Mouse (Mus musculus) hindbrain, embryonic 11.5 days (tissue): ENCODE results near the gene Kbtbd7. TPM values are rescaled to one million over a fixed set of nuclear protein-coding genes. Genes with fewer than 3 reads are reported as not detected.
"Not testable (repeated sequence)": the region's sequence is repeated elsewhere in the genome, so short reads cannot be mapped to it uniquely, and the experiment has no call there.

Experiments
- ATAC-seq: fragments of 200-750 bp; cut with Nextera tagmentation; 2 replicates; pipeline ENCODE4 v1.8.0; 2017; ENCODE audit warnings: mild to moderate bottlenecking, moderate TSS enrichment, moderate library complexity; ENCODE audit not compliant: low FRiP score
- DNase-seq: peaks from one replicate; pipeline ENCODE4 v3.0.0-alpha.2; 2015; ENCODE audit warnings: low spot score
- H3K27ac ChIP-seq: fragments of 300-500 bp; sonication (generic); 2 replicates; pipeline ENCODE4 v1.5.1; 2014; ENCODE audit warnings: mild to moderate bottlenecking, low read depth, low read length
- H3K27me3 ChIP-seq: fragments of 300-500 bp; sonication (generic); 2 replicates; pipeline ENCODE4 v1.6.1; 2014; ENCODE audit warnings: mild to moderate bottlenecking, low read length, moderate library complexity, mixed read lengths; ENCODE audit not compliant: control insufficient read depth, insufficient read depth
- H3K36me3 ChIP-seq: fragments of 300-500 bp; sonication (generic); 2 replicates; pipeline ENCODE4 v1.6.1; 2014; ENCODE audit warnings: mild to moderate bottlenecking, low read length, moderate library complexity, mixed read lengths; ENCODE audit not compliant: control insufficient read depth, insufficient read depth
- H3K4me1 ChIP-seq: fragments of 300-500 bp; sonication (generic); replicated peaks from 2 replicates; pipeline ENCODE4 v1.6.1; 2014; ENCODE audit warnings: low read length, mixed read lengths; ENCODE audit not compliant: control insufficient read depth, insufficient read depth
- H3K4me2 ChIP-seq: fragments of 300-500 bp; sonication (generic); replicated peaks from 2 replicates; pipeline ENCODE4 v1.6.1; 2014; ENCODE audit warnings: mild to moderate bottlenecking, low read depth, low read length
- H3K4me3 ChIP-seq: fragments of 300-500 bp; sonication (generic); 2 replicates; pipeline ENCODE4 v1.5.1; 2014; ENCODE audit warnings: low read depth, low read length
- H3K9ac ChIP-seq: fragments of 300-500 bp; sonication (generic); 2 replicates; pipeline ENCODE4 v1.6.1; 2014; ENCODE audit warnings: low read depth, low read length
- H3K9me3 ChIP-seq: fragments of 300-500 bp; sonication (generic); 2 replicates; pipeline ENCODE4 v1.6.1; 2016; ENCODE audit warnings: low read length; ENCODE audit not compliant: control insufficient read depth
- WGBS: fragments of 180-500 bp; shearing (Covaris S2); extraction: QIAGEN DNeasy Blood & Tissue Kit; methylation state at CpG from one replicate; pipeline ENCODE4 v1.1.7; 2014; 5-methylcytosine and 5-hydroxymethylcytosine counted together
- polyA plus RNA-seq: library from polyadenylated mRNA; unstranded; fragments of >200 nt; fragmentation: Nextera tagmentation; extraction: Ambion mirVana; gene quantifications from 2 replicates; pipeline ENCODE4 v1.2.1, GENCODE M21; 2014

Gene Kbtbd7
- polyA plus RNA-seq, 1 experiment from 2014 or later: 17.6 TPM

DNA sequence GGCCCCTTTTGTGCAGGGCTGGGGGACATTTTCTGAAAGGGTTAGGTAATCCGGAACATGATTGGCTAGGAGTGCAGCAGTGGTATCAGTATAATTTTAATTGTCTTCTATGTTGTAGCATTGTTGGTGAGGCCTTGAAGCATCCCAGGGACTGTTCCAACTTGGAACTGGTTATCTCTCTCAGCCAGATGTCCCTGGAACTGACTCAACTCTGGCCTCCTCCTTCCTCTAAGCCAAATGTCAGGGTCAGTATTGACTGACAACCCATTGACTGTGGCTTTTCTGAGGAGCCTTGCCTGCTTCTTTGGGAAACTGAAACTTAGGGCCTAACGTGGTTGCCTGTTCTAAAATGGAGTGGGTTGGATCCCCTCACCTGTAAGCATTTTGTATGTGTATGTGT is 14.3 kb downstream of the Kbtbd7 start:
- H3K4me2 ChIP-seq: no peak overlapping the region
- H3K4me3 ChIP-seq: no peak overlapping the region
- H3K9ac ChIP-seq: no peak overlapping the region
- H3K36me3 ChIP-seq: no peaks in the 10 kb centered on the region
- WGBS: 89% methylated on average over 2 of the region's 2 CpGs
- no peaks in the 10 kb centered on the region for H3K4me1 ChIP-seq
- no peak overlapping the region for H3K27ac ChIP-seq
- no peak for DNase-seq
- H3K9me3 ChIP-seq: no peaks in the 10 kb centered on the region
- H3K27me3 ChIP-seq: no peaks in the 10 kb centered on the region
- ATAC-seq: no peak

DNA sequence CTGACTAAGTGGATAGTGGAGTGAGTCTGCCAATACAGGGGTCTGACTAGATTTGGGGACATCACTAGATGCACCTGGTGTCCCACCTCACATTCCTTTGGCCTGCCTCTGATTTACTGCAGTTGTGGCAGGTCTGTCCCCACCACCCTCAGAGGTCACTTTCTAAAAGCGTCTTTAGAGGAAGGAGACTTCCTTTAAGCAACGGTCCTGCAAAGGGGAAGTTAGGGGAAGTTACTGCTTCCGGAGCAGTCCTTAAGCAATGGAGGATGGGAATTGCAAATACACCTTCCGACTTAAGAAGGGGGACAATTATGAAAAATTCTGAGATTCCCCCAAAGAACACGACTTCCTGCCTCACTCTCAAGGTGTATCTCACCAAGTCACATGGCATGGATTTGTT is 15.1 kb downstream of the Kbtbd7 start:
- Histone ChIP-seq H3K4me3 (no peak overlapping the region), H3K4me1 (no peaks in the 10 kb centered on the region), H3K4me2 (no peak overlapping the region), H3K27me3 (no peaks in the 10 kb centered on the region), H3K9me3 (no peaks in the 10 kb centered on the region), H3K9ac (no peak overlapping the region), H3K27ac (no peak overlapping the region), H3K36me3 (no peaks in the 10 kb centered on the region)
- WGBS: 90% methylated on average over 5 of the region's 5 CpGs
- DNase-seq (no peak), ATAC-seq (no peak)

DNA sequence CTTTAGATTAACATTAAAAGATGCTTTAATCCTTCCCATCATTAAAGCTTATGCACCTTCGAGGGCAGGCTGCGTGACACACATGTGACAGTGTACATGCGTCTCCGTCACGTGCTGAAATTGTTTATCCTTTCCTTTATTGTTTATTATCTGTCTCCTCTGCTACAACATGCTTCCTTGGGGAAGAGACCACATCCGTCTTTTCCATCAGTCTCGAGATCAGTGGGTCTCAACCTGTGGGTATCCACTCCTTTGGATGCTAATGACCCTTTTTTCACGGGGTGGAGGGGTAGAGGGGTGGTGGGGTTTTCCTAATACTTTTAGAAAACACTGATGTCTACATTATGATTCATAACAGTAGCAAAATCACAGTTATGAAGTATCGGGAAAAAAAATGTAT is 18.3 kb downstream of the Kbtbd7 start:
- Histone ChIP-seq H3K9me3 (no peaks in the 10 kb centered on the region), H3K36me3 (no peaks in the 10 kb centered on the region), H3K4me1 (no peaks in the 10 kb centered on the region), H3K27me3 (no peaks in the 10 kb centered on the region), H3K4me2 (no peak overlapping the region), H3K9ac (no peak overlapping the region), H3K27ac (no peak overlapping the region), H3K4me3 (no peak overlapping the region)
- ATAC-seq (peak; percentile 44), DNase-seq (no peak)
- WGBS: 84% methylated on average over 9 of the region's 9 CpGs

- H3K36me3 ChIP-seq: no peaks in the 10 kb centered on the region
- no peak overlapping the region for H3K4me3 ChIP-seq
- peak; percentile 72 for ATAC-seq
- DNase-seq: peak; percentile 59
- H3K27ac ChIP-seq: no peak overlapping the region
- H3K9ac ChIP-seq: no peak overlapping the region
- H3K27me3 ChIP-seq: no peaks in the 10 kb centered on the region
- 40% methylated on average over 16 of the region's 16 CpGs for WGBS
- no peaks in the 10 kb centered on the region for H3K9me3 ChIP-seq
- H3K4me2 ChIP-seq: no peak overlapping the region; the same call in 1 of the 2 replicates
- H3K4me1 ChIP-seq: no peaks in the 10 kb centered on the region
These were observed 18.8 kb downstream of the Kbtbd7 start for GRCm38 (mm10) chr14:79445055-79445620.

DNA sequence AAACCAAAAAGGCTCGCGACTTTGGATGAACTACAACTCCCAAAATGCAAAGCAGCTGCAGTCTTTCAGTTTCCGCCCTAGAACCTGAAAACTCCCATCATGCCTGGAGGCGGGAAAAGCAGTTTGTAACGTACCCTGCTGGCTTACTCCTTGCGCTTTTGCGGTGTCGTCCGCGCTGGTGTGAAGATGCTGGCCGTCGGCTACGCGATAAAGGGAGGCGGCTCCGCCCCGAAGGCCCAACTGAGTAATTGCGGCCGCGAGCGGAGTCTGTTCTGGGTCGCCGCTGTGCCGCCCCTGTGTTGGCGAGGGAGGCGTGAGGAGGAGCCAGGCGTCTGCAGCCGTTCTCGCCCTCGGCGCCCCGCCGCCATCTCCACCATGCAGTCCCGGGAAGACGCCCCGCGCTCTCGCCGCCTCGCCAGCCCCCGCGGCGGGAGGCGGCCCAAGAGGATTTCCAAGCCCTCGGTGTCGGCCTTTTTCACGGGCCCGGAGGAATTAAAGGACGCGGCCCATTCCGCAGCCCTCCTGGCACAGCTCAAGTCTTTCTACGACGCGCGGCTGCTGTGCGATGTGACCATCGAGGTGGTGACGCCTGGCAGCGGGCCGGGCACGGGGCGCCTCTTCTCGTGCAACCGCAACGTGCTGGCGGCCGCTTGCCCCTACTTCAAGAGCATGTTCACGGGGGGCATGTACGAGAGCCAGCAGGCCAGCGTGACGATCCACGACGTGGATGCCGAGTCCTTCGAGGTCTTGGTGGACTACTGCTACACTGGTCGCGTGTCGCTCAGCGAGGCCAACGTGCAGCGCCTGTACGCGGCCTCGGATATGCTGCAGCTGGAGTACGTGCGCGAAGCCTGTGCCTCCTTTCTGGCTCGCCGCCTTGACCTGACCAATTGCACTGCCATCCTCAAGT is 25.6 kb downstream of the Kbtbd7 start, which contains the start of gene Kbtbd6:
TSS of gene Kbtbd6 (plus strand) at position 155 of the 910 bp plus-strand sequence.
- ATAC-seq: peak; percentile 86

DNA sequence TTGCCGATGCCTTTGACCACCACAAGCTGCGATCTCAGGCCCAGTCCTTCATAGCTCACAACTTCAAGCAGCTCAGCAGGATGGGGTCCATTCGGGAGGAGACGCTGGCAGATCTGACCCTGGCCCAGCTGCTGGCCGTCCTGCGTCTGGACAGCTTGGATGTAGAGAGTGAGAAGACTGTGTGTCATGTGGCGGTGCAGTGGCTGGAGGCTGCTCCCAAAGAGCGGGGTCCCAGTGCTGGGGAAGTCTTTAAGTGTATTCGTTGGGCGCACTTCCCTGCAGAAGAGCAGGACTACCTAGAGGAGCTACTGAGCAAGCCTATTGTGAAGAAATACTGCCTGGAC is 26.3 kb downstream of the Kbtbd7 start:
- H3K36me3 ChIP-seq, H3K4me1 ChIP-seq, H3K27ac ChIP-seq, DNase-seq, H3K4me3 ChIP-seq, H3K9ac ChIP-seq, H3K27me3 ChIP-seq, H3K4me2 ChIP-seq, H3K9me3 ChIP-seq: not testable (repeated sequence)
- peak; percentile 31 for ATAC-seq
- 99% methylated on average over 5 of the region's 10 CpGs for WGBS

More for the DNA sequence above, 25.6 kb downstream of the Kbtbd7 start, which contains the start of gene Kbtbd6:
- not testable (repeated sequence) for H3K9ac ChIP-seq, H3K36me3 ChIP-seq, H3K27me3 ChIP-seq, H3K9me3 ChIP-seq, H3K4me1 ChIP-seq, H3K27ac ChIP-seq
- Histone ChIP-seq H3K4me2 (peak within 1 kb of the TSS; percentile 63), H3K4me3 (peak within 1 kb of the TSS; percentile 48)
- peak; percentile 91 for DNase-seq
- WGBS: 13% methylated on average over 37 of the region's 89 CpGs

DNA sequence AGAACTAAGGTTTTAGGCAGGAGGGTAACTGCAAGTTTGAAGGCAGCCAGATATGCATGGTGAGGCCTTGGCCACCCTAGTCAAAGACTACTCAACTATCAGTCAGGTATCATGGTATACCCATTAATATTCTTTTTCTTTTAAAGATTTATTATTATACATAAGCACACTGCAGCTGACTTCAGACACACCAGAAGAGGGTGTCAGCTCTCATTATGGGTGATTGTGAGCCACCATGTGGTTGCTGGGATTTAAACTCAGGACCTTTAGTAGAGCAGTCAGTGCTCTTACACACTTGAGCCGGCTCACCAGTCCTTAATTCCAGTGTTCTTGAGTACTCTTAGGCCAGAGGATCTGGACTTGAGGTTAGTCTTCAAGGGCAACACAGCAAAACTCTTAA is 34.1 kb downstream of the Kbtbd7 start:
- Histone ChIP-seq H3K27ac (no peak overlapping the region), H3K36me3 (no peaks in the 10 kb centered on the region), H3K9me3 (no peaks in the 10 kb centered on the region), H3K4me2 (no peak overlapping the region), H3K9ac (no peak overlapping the region), H3K4me1 (no peaks in the 10 kb centered on the region), H3K27me3 (no peaks in the 10 kb centered on the region), H3K4me3 (no peak overlapping the region)
- 91% methylated on average over 1 of the region's 1 CpGs for WGBS
- DNase-seq (no peak), ATAC-seq (no peak)

DNA sequence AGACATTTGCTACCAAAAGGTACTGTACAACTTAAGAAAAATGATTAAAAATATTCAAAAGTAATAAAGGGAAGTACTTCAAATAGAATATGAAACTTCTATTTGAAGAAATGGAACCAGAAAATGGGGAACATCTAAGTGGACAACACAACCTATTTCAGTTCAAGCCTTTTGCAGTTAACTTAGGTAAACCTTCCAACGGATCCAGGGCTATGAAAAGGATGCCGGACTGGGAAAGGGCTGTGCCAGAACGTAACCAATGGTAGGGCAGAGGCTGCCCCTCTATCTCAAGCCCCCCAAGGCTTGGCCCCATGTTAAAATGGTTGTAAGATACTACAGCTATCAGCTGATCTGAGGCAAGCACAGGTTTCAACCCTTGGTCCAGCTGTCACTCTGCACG is 34.7 kb downstream of the Kbtbd7 start:
- DNase-seq (no peak), ATAC-seq (no peak)
- Histone ChIP-seq H3K36me3 (no peaks in the 10 kb centered on the region), H3K4me3 (no peak overlapping the region), H3K27me3 (no peaks in the 10 kb centered on the region), H3K27ac (no peak overlapping the region), H3K4me1 (no peaks in the 10 kb centered on the region), H3K9ac (no peak overlapping the region), H3K4me2 (no peak overlapping the region), H3K9me3 (no peaks in the 10 kb centered on the region)
- 97% methylated on average over 4 of the region's 4 CpGs for WGBS

DNA sequence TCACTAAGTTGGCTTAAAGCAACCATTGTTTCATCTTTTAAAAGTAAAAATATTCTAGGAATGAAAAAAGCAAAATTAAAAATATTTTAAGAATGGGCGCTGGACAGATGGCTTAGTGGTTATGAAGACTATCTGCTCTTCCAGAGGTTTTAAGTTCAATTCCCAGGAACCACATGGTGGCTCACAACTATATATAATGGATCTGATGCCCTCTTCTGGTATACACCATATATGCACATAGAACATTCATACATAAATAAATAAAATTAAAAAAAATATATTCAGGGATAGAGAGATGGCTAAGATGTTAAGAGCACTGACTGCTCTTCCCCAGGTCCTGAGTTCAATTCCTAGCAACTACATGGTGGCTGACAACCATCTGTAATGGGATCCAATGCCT is 39.3 kb downstream of the Kbtbd7 start:
- H3K4me1 ChIP-seq: no peaks in the 10 kb centered on the region
- H3K4me2 ChIP-seq: no peak overlapping the region
- WGBS: 94% methylated on average over 1 of the region's 1 CpGs
- ATAC-seq (no peak), DNase-seq (no peak)
- no peak overlapping the region for H3K9ac ChIP-seq
- H3K9me3 ChIP-seq: no peaks in the 10 kb centered on the region
- H3K4me3 ChIP-seq: no peak overlapping the region
- H3K27ac ChIP-seq: no peak overlapping the region
- H3K36me3 ChIP-seq: peaks cover 4% of the 10 kb centered on the region; the same call in 1 of the 2 replicates
- H3K27me3 ChIP-seq: no peaks in the 10 kb centered on the region
